8 mouse cellular contexts compared by ENCODE assay signal in the genomic region with DNA sequence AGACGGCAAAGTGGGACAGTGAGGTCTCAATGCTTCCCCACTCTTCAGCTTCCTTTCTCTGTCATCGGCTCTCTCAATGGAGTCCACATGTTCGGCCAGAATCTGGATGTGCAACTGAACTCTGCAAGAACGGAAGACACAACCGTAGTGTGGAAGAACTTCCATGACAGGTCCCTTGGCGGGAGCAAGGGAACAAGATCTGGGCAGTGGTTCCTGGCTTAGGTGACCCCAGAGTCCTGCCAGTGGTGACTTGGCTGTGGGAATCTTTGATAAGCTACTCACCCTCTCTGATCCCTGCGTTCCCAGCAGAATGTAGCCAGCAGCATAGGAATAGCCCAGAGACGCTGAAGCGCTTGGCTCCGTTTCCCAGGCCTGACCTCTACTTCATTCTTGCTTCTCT. TPM values are rescaled to one million over a fixed set of nuclear protein-coding genes. Genes with fewer than 3 reads are reported as not detected.
DNase-seq lines count a peak whose midpoint lies in the region; ATAC-seq and TF ChIP-seq lines count a peak whose summit lies in the region.

No protein-coding gene starts in this region.

- DNase-seq in gastrocnemius, adult 18-20 months (ENCODE audit: low spot score) = peak; percentile 43
- DNase-seq in gastrocnemius, postnatal 25 days = no peak
- no peak for DNase-seq in spleen, adult 18-20 months

- H3K27me3 ChIP-seq in E14TG2a.4 (ENCODE audit: insufficient read depth, low read length) = no peaks in the 10 kb centered on the region
- H3K27me3 ChIP-seq in heart, embryonic 12.5 days (replicated peaks) = no peaks in the 10 kb centered on the region
- H3K27me3 ChIP-seq in liver, embryonic 15.5 days = no peaks in the 10 kb centered on the region

- 38% methylated on average over 10 of the region's 10 CpGs for WGBS in heart, embryonic 12.5 days
- WGBS in liver, embryonic 15.5 days (ENCODE audit: insufficient replicate concordance) = 38% methylated on average over 10 of the region's 10 CpGs

- peaks cover 62% of the 10 kb centered on the region for H3K4me1 ChIP-seq in E14TG2a.4 (replicated peaks; ENCODE audit: low read depth, low read length)
- peaks cover 36% of the 10 kb centered on the region for H3K4me1 ChIP-seq in heart, embryonic 12.5 days (replicated peaks)
- peaks cover 78% of the 10 kb centered on the region for H3K4me1 ChIP-seq in liver, embryonic 15.5 days (replicated peaks)

- peak overlapping the region; percentile 77 for H3K4me2 ChIP-seq in heart, embryonic 12.5 days
- peak overlapping the region; percentile 82 for H3K4me2 ChIP-seq in liver, embryonic 15.5 days

- peaks cover 34% of the 10 kb centered on the region for H3K36me3 ChIP-seq in E14TG2a.4 (ENCODE audit: insufficient read depth, low read length)
- peaks cover 30% of the 10 kb centered on the region for H3K36me3 ChIP-seq in heart, embryonic 12.5 days
- peaks cover 29% of the 10 kb centered on the region for H3K36me3 ChIP-seq in liver, embryonic 15.5 days (replicated peaks)

- no peak for ATAC-seq in heart, embryonic 12.5 days (ENCODE audit: insufficient number of reproducible peaks, low FRiP score)
- no peak for ATAC-seq in liver, embryonic 15.5 days (ENCODE audit: insufficient read depth)
- ATAC-seq in frontal cortex, adult (ENCODE audit: low TSS enrichment) = no peak
- no peak for ATAC-seq in megakaryocyte progenitor cell, adult 5-6 weeks (replicated peaks; ENCODE audit: poor library complexity)

- H3K9ac ChIP-seq in heart, embryonic 12.5 days = peak overlapping the region; percentile 78
- peak overlapping the region; percentile 59 for H3K9ac ChIP-seq in liver, embryonic 15.5 days

- peak overlapping the region; percentile 79 for H3K27ac ChIP-seq in heart, embryonic 12.5 days (ENCODE audit: poor library complexity, severe bottlenecking)
- H3K27ac ChIP-seq in liver, embryonic 15.5 days (replicated peaks) = peak overlapping the region; percentile 72

- TF ChIP-seq CTCF in E14TG2a.4 (conservative IDR thresholded peaks at IDR 0.05; ENCODE audit: low read length) = no peak

- H3K4me3 ChIP-seq in E14TG2a.4 (replicated peaks; ENCODE audit: low read length) = peak overlapping the region; percentile 85
- peak overlapping the region; percentile 65 for H3K4me3 ChIP-seq in heart, embryonic 12.5 days
- H3K4me3 ChIP-seq in liver, embryonic 15.5 days (replicated peaks) = peak overlapping the region; percentile 66

- no peaks in the 10 kb centered on the region for H3K9me3 ChIP-seq in E14TG2a.4 (ENCODE audit: low read length)
- no peaks in the 10 kb centered on the region for H3K9me3 ChIP-seq in heart, embryonic 12.5 days (replicated peaks)
- H3K9me3 ChIP-seq in liver, embryonic 15.5 days (replicated peaks) = no peaks in the 10 kb centered on the region

RNA-seq across cellular contexts. Expression of gene Fuz, which starts 0.6 kb away (rescaled TPM):
- 10 to 100 TPM; 16.6 to 17.6 TPM for total RNA-seq in gastrocnemius, adult 18-20 months (2021)
- total RNA-seq in gastrocnemius, postnatal 25 days (2021) = 10 to 100 TPM; 16.1 to 17.3 TPM
- 12.0 and 12.6 TPM in 2 replicates for polyA plus RNA-seq in heart, embryonic 12.5 days (2016; fragmentation: Nextera tagmentation; extraction: Ambion mirVana)
- 6.7 and 6.9 TPM in 2 replicates for polyA plus RNA-seq in liver, embryonic 15.5 days (2015; fragmentation: Nextera tagmentation; extraction: Ambion mirVana)
- 9.8 and 10.6 TPM in 2 replicates for total RNA-seq in megakaryocyte progenitor cell, adult 5-6 weeks (2015)
- total RNA-seq in megakaryocyte progenitor cell, adult 5-6 weeks (2017) = 16.6 and 19.9 TPM in 2 replicates

RNA-seq across cellular contexts. Expression of gene Med25, which starts 4.0 kb away (rescaled TPM):
- total RNA-seq in gastrocnemius, adult 18-20 months (2021) = 10 to 100 TPM; 60.5 to 62.8 TPM
- 10 to 100 TPM; 50.9 to 51.2 TPM for total RNA-seq in gastrocnemius, postnatal 25 days (2021)
- 76.8 and 81.2 TPM in 2 replicates for polyA plus RNA-seq in heart, embryonic 12.5 days (2016; fragmentation: Nextera tagmentation; extraction: Ambion mirVana)
- 46.8 and 56.2 TPM in 2 replicates for polyA plus RNA-seq in liver, embryonic 15.5 days (2015; fragmentation: Nextera tagmentation; extraction: Ambion mirVana)
- 26.0 and 36.8 TPM in 2 replicates for total RNA-seq in megakaryocyte progenitor cell, adult 5-6 weeks (2015)
- 11.4 and 14.5 TPM in 2 replicates for total RNA-seq in megakaryocyte progenitor cell, adult 5-6 weeks (2017)

RNA-seq across cellular contexts. Expression of gene Ptov1, which starts 26.9 kb away (rescaled TPM):
- total RNA-seq in gastrocnemius, adult 18-20 months (2021) = 100 to 1,000 TPM; 143 to 148 TPM
- 100 to 1,000 TPM; 116 to 125 TPM for total RNA-seq in gastrocnemius, postnatal 25 days (2021)
- polyA plus RNA-seq in heart, embryonic 12.5 days (2016; fragmentation: Nextera tagmentation; extraction: Ambion mirVana) = 308 and 321 TPM in 2 replicates
- 54.1 and 59.1 TPM in 2 replicates for polyA plus RNA-seq in liver, embryonic 15.5 days (2015; fragmentation: Nextera tagmentation; extraction: Ambion mirVana)
- total RNA-seq in megakaryocyte progenitor cell, adult 5-6 weeks (2015) = 55.3 and 63.9 TPM in 2 replicates
- total RNA-seq in megakaryocyte progenitor cell, adult 5-6 weeks (2017) = 25.5 and 41.5 TPM in 2 replicates

RNA-seq across cellular contexts. Expression of gene Ap2a1, which starts 32.8 kb away (rescaled TPM):
- total RNA-seq in gastrocnemius, adult 18-20 months (2021) = 10 to 100 TPM; 59.8 to 64.4 TPM
- total RNA-seq in gastrocnemius, postnatal 25 days (2021) = 10 to 100 TPM; 57.1 to 57.2 TPM
- 74.5 and 77.2 TPM in 2 replicates for polyA plus RNA-seq in heart, embryonic 12.5 days (2016; fragmentation: Nextera tagmentation; extraction: Ambion mirVana)
- polyA plus RNA-seq in liver, embryonic 15.5 days (2015; fragmentation: Nextera tagmentation; extraction: Ambion mirVana) = 69.1 and 70.9 TPM in 2 replicates
- total RNA-seq in megakaryocyte progenitor cell, adult 5-6 weeks (2015) = 36.1 and 40.4 TPM in 2 replicates
- total RNA-seq in megakaryocyte progenitor cell, adult 5-6 weeks (2017) = 25.8 and 39.8 TPM in 2 replicates

RNA-seq across cellular contexts. Expression of gene Pnkp, which starts 39.6 kb away (rescaled TPM):
- 10 to 100 TPM; 19.2 to 20.2 TPM for total RNA-seq in gastrocnemius, adult 18-20 months (2021)
- 10 to 100 TPM; 15.6 to 15.8 TPM for total RNA-seq in gastrocnemius, postnatal 25 days (2021)
- polyA plus RNA-seq in heart, embryonic 12.5 days (2016; fragmentation: Nextera tagmentation; extraction: Ambion mirVana) = 23.3 and 27.0 TPM in 2 replicates
- polyA plus RNA-seq in liver, embryonic 15.5 days (2015; fragmentation: Nextera tagmentation; extraction: Ambion mirVana) = 23.8 and 28.9 TPM in 2 replicates
- 43.4 and 49.9 TPM in 2 replicates for total RNA-seq in megakaryocyte progenitor cell, adult 5-6 weeks (2015)
- 60.7 and 69.8 TPM in 2 replicates for total RNA-seq in megakaryocyte progenitor cell, adult 5-6 weeks (2017)
